Comparison of ENCODE assay signal across 7 mouse cellular contexts in genomic region chr17:46623819-46624557, GRCm38 (mm10). TPM values are rescaled to one million over a fixed set of nuclear protein-coding genes. Genes with fewer than 3 reads are reported as not detected.
DNase-seq lines count a peak whose midpoint lies in the region; ATAC-seq and TF ChIP-seq lines count a peak whose summit lies in the region.

No protein-coding gene starts in this region.

- no peaks in the 10 kb centered on the region for H3K36me3 ChIP-seq in CH12.LX (replicated peaks in 1 of 2; ENCODE audit: control insufficient read depth in 1 of 2, insufficient read depth in 1 of 2, low read length in 1 of 2)
- no peaks in the 10 kb centered on the region for H3K36me3 ChIP-seq in heart, embryonic 13.5 days
- no peaks in the 10 kb centered on the region for H3K36me3 ChIP-seq in liver, postnatal 0 days (replicated peaks; ENCODE audit: insufficient read depth, low read length)

- dilution Hi-C loops in CH12.LX (cut with MboI; ENCODE audit: extremely low pct_ligation_motif_present, extremely low pct_unique_long_range_greater_than_20kb, low sequenced_read_pairs) = no loop called here

- H3K4me1 ChIP-seq in CH12.LX (ENCODE audit: control insufficient read depth in 1 of 2, insufficient read depth in 2 of 2) = peaks cover 31 to 51% of the 10 kb centered on the region in 2 experiments
- peaks cover 92% of the 10 kb centered on the region for H3K4me1 ChIP-seq in heart, embryonic 13.5 days
- H3K4me1 ChIP-seq in liver, postnatal 0 days (ENCODE audit: insufficient read depth) = peaks cover 32% of the 10 kb centered on the region

- TF ChIP-seq EP300 in CH12.LX (IDR thresholded peaks at IDR 0.05; ENCODE audit: low read length) = peak; percentile 88
- no peak for TF ChIP-seq EP300 in liver, postnatal 0 days (IDR thresholded peaks at IDR 0.05; ENCODE audit: low read depth)

- H3K79me2 ChIP-seq in CH12.LX (replicated peaks; ENCODE audit: control insufficient read depth, extremely low read depth, insufficient read depth, poor library complexity, severe bottlenecking) = no peaks in the 10 kb centered on the region

- peak; percentile 53 for TF ChIP-seq POLR2A in CH12.LX (IDR thresholded peaks at IDR 0.05; ENCODE audit: low read depth, low read length)

- H3K27ac ChIP-seq in CH12.LX (ENCODE audit: insufficient read depth, low read depth) = peak overlapping the region; percentile 47
- peak overlapping the region; percentile 86 for H3K27ac ChIP-seq in heart, embryonic 13.5 days (replicated peaks)
- peak overlapping the region; percentile 44; the same call in 1 of the 2 replicates for H3K27ac ChIP-seq in liver, postnatal 0 days (ENCODE audit: low read depth)

- no peak overlapping the region for H3K9ac ChIP-seq in CH12.LX (ENCODE audit: insufficient read depth, low read depth)
- peak overlapping the region; percentile 76 for H3K9ac ChIP-seq in heart, embryonic 13.5 days
- no peak overlapping the region for H3K9ac ChIP-seq in liver, postnatal 0 days (replicated peaks)

- no peaks in the 10 kb centered on the region for H3K27me3 ChIP-seq in CH12.LX (replicated peaks)
- H3K27me3 ChIP-seq in heart, embryonic 13.5 days (replicated peaks) = no peaks in the 10 kb centered on the region
- 0 out of 2 replicates have a peak, but pooled peaks cover 3% of the 10 kb centered on the region for H3K27me3 ChIP-seq in liver, postnatal 0 days (ENCODE audit: insufficient read depth, low read length)

- DNase-seq in 3134 (ENCODE audit: extremely low read depth, insufficient read length, low spot score) = peak; percentile 79
- DNase-seq in CH12.LX (ENCODE audit: extremely low read depth) = peak; percentile 59
- DNase-seq in liver, postnatal 0 days = no peak
- DNase-seq in ovary, postnatal 10 days (ENCODE audit: low spot score) = no peak
- no peak for DNase-seq in urinary bladder, postnatal 14 days (ENCODE audit: low spot score)
- DNase-seq in cerebellum, postnatal 4 days (ENCODE audit: low spot score in 2 of 2) = no peak

- TF ChIP-seq RAD21 in CH12.LX (IDR thresholded peaks at IDR 0.05; ENCODE audit: low read depth, low read length) = no peak; the same call in 1 of the 2 replicates

- in situ Hi-C loops in CH12.LX (cut with MboI; ENCODE audit: low pct_ligation_motif_present, low pct_unique_long_range_greater_than_20kb, low sequenced_read_pairs) = no loop called here

- ATAC-seq in heart, embryonic 13.5 days (ENCODE audit: extremely low read depth, insufficient number of reproducible peaks, low FRiP score, low TSS enrichment) = no peak
- 0 out of 2 replicates have a peak, but pooled peaks have one; percentile 17 for ATAC-seq in liver, postnatal 0 days

- no peaks in the 10 kb centered on the region for H3K9me3 ChIP-seq in CH12.LX (replicated peaks; ENCODE audit: low read length)
- H3K9me3 ChIP-seq in heart, embryonic 13.5 days = no peaks in the 10 kb centered on the region
- H3K9me3 ChIP-seq in liver, postnatal 0 days (ENCODE audit: low read length) = no peaks in the 10 kb centered on the region

- TF ChIP-seq CTCF in CH12.LX (conservative IDR thresholded peaks at IDR 0.05 in 1 of 2, IDR thresholded peaks at IDR 0.05 in 1 of 2; ENCODE audit: low read depth in 2 of 2, low read length in 2 of 2) = peak in 1 of 2 experiments; percentile 32; a peak in 1 of 4 replicates
- TF ChIP-seq CTCF in liver, postnatal 0 days (IDR thresholded peaks at IDR 0.05; ENCODE audit: low read depth) = peak; percentile 41

- WGBS in heart, embryonic 13.5 days = 9% methylated on average over 10 of the region's 10 CpGs
- WGBS in liver, postnatal 0 days (ENCODE audit: insufficient replicate concordance) = 25% methylated on average over 10 of the region's 10 CpGs

- H3K4me2 ChIP-seq in CH12.LX (ENCODE audit: insufficient read depth, low read depth, poor library complexity, severe bottlenecking) = peak overlapping the region; percentile 29; the same call in 1 of the 2 replicates
- peak overlapping the region; percentile 63 for H3K4me2 ChIP-seq in heart, embryonic 13.5 days
- peak overlapping the region; percentile 35 for H3K4me2 ChIP-seq in liver, postnatal 0 days (ENCODE audit: low read depth, low read length)

- peak overlapping the region in 1 of 3 experiments; percentile 19 for H3K4me3 ChIP-seq in CH12.LX (replicated peaks in 1 of 3; ENCODE audit: low read depth in 2 of 3, low read length in 2 of 3, poor library complexity in 1 of 3)
- peak overlapping the region; percentile 24 for H3K4me3 ChIP-seq in heart, embryonic 13.5 days
- H3K4me3 ChIP-seq in liver, postnatal 0 days (ENCODE audit: low read depth, low read length) = no peak overlapping the region

TF ChIP-seq in CH12.LX, 34 proteins besides CTCF, POLR2A, EP300 and RAD21 (continues in another document):
- TF ChIP-seq JUND (conservative IDR thresholded peaks at IDR 0.05; ENCODE audit: low read depth, low read length) (peak; percentile 90), BHLHE40 (IDR thresholded peaks at IDR 0.05; ENCODE audit: low read depth, low read length) (peak; percentile 28), ZKSCAN1 (IDR thresholded peaks at IDR 0.05; ENCODE audit: borderline replicate concordance, low read depth, low read length) (no peak), CHD2 (IDR thresholded peaks at IDR 0.05; ENCODE audit: low read length) (peak; percentile 51), ELF1 (IDR thresholded peaks at IDR 0.05; ENCODE audit: low read depth, low read length) (no peak), UBTF (IDR thresholded peaks at IDR 0.05; ENCODE audit: low read depth, low read length) (no peak), MXI1 (IDR thresholded peaks at IDR 0.05; ENCODE audit: low read depth, low read length) (peak; percentile 32; the same call in 1 of the 2 replicates), TBP (conservative IDR thresholded peaks at IDR 0.05; ENCODE audit: low read depth, low read length) (no peak), NELFE (IDR thresholded peaks at IDR 0.05; ENCODE audit: low read depth, low read length) (peak; percentile 43; the same call in 1 of the 2 replicates), MAFK (IDR thresholded peaks at IDR 0.05; ENCODE audit: insufficient replicate concordance, low read length) (no peak), USF1 (IDR thresholded peaks at IDR 0.05; ENCODE audit: low read depth, low read length) (no peak), MEF2A (IDR thresholded peaks at IDR 0.05; ENCODE audit: borderline replicate concordance, low read depth, low read length) (no peak; the same call in 1 of the 2 replicates), MAX (IDR thresholded peaks at IDR 0.05; ENCODE audit: low read length) (no peak), SMC3 (IDR thresholded peaks at IDR 0.05; ENCODE audit: low read depth, low read length) (peak; percentile 20), ZMIZ1 (IDR thresholded peaks at IDR 0.05; ENCODE audit: low read depth, low read length) (no peak), ETS1 (conservative IDR thresholded peaks at IDR 0.05; ENCODE audit: low read depth, low read length) (peak; percentile 51; the same call in 1 of the 2 replicates), E2F4 (IDR thresholded peaks at IDR 0.05; ENCODE audit: insufficient replicate concordance, low read depth, low read length) (no peak), ZNF384 (IDR thresholded peaks at IDR 0.05; ENCODE audit: low read depth, low read length) (no peak), IRF4 (IDR thresholded peaks at IDR 0.05; ENCODE audit: low read depth, low read length) (peak; percentile 60; the same call in 1 of the 2 replicates), JUN (IDR thresholded peaks at IDR 0.05; ENCODE audit: insufficient read depth, low read depth, low read length) (peak; percentile 93), TCF12 (IDR thresholded peaks at IDR 0.05; ENCODE audit: low read depth, low read length) (no peak), GABPA (IDR thresholded peaks at IDR 0.05; ENCODE audit: insufficient replicate concordance, low read depth, low read length) (no peak), ZC3H11A (IDR thresholded peaks at IDR 0.05; ENCODE audit: low read depth, low read length) (no peak), RCOR1 (conservative IDR thresholded peaks at IDR 0.05; ENCODE audit: low read depth, low read length) (no peak; the same call in 1 of the 2 replicates), SIN3A (IDR thresholded peaks at IDR 0.05; ENCODE audit: low read length) (no peak), POLR2AphosphoS2 (IDR thresholded peaks at IDR 0.05; ENCODE audit: low read depth, low read length) (no peak)

RNA-seq across cellular contexts. Expression of gene Ptk7, which starts 5.3 kb away (rescaled TPM):
- total RNA-seq in CH12.LX (2012; rRNA removed) (2.9 and 4.8 TPM in 2 replicates), CH12.LX (2014; rRNA removed) (0.11 and 0.14 TPM in 2 replicates)
- polyA plus RNA-seq in CH12.LX (2012; ENCODE audit: insufficient read length, low read depth) = 0.20 and 0.29 TPM in 2 replicates
- 49.3 and 52.6 TPM in 2 replicates for polyA plus RNA-seq in heart, embryonic 13.5 days (2015; fragmentation: Nextera tagmentation; extraction: Ambion mirVana)
- 3.0 and 3.5 TPM in 2 replicates for polyA plus RNA-seq in liver, postnatal 0 days (2015; fragmentation: Nextera tagmentation; extraction: Ambion mirVana)

RNA-seq across cellular contexts. Expression of gene Klc4, which starts 21.8 kb away (rescaled TPM):
- 7.8 and 10.7 TPM in 2 replicates for total RNA-seq in CH12.LX (2012; rRNA removed)
- 6.6 and 8.3 TPM in 2 replicates for total RNA-seq in CH12.LX (2014; rRNA removed)
- 6.7 and 7.8 TPM in 2 replicates for polyA plus RNA-seq in CH12.LX (2012; ENCODE audit: insufficient read length, low read depth)
- polyA plus RNA-seq in heart, embryonic 13.5 days (2015; fragmentation: Nextera tagmentation; extraction: Ambion mirVana) = 18.6 and 20.5 TPM in 2 replicates
- 10.7 and 12.6 TPM in 2 replicates for polyA plus RNA-seq in liver, postnatal 0 days (2015; fragmentation: Nextera tagmentation; extraction: Ambion mirVana)

RNA-seq across cellular contexts. Expression of gene Mrpl2, which starts 22.0 kb away (rescaled TPM):
- total RNA-seq in CH12.LX (2012; rRNA removed) = 235 and 238 TPM in 2 replicates
- 128 and 130 TPM in 2 replicates for total RNA-seq in CH12.LX (2014; rRNA removed)
- 158 and 201 TPM in 2 replicates for polyA plus RNA-seq in CH12.LX (2012; ENCODE audit: insufficient read length, low read depth)
- 98.0 and 111 TPM in 2 replicates for polyA plus RNA-seq in heart, embryonic 13.5 days (2015; fragmentation: Nextera tagmentation; extraction: Ambion mirVana)
- polyA plus RNA-seq in liver, postnatal 0 days (2015; fragmentation: Nextera tagmentation; extraction: Ambion mirVana) = 75.2 and 79.3 TPM in 2 replicates

RNA-seq across cellular contexts. Expression of gene Cul7, which starts 26.1 kb away (rescaled TPM):
- total RNA-seq in CH12.LX (2012; rRNA removed) (76.0 and 82.5 TPM in 2 replicates), CH12.LX (2014; rRNA removed) (33.3 and 37.7 TPM in 2 replicates)
- polyA plus RNA-seq in CH12.LX (2012; ENCODE audit: insufficient read length, low read depth) = 65.9 and 68.1 TPM in 2 replicates
- 41.1 and 41.4 TPM in 2 replicates for polyA plus RNA-seq in heart, embryonic 13.5 days (2015; fragmentation: Nextera tagmentation; extraction: Ambion mirVana)
- polyA plus RNA-seq in liver, postnatal 0 days (2015; fragmentation: Nextera tagmentation; extraction: Ambion mirVana) = 5.2 and 6.2 TPM in 2 replicates

RNA-seq across cellular contexts. Expression of gene Rrp36, which starts 50.2 kb away (rescaled TPM):
- total RNA-seq in CH12.LX (2012; rRNA removed) (46.1 and 55.0 TPM in 2 replicates), CH12.LX (2014; rRNA removed) (53.6 and 55.2 TPM in 2 replicates)
- polyA plus RNA-seq in CH12.LX (2012; ENCODE audit: insufficient read length, low read depth) = 38.1 and 49.3 TPM in 2 replicates
- polyA plus RNA-seq in heart, embryonic 13.5 days (2015; fragmentation: Nextera tagmentation; extraction: Ambion mirVana) = 37.6 and 40.3 TPM in 2 replicates
- polyA plus RNA-seq in liver, postnatal 0 days (2015; fragmentation: Nextera tagmentation; extraction: Ambion mirVana) = 28.1 and 28.2 TPM in 2 replicates

Comparison
In these comparisons a context has a peak if more than half of its experiments do, and no peak if none do; other contexts are left out.
1. DNase-seq: peak in 3134 (single experiment) and CH12.LX (single experiment); none in liver, postnatal 0 days (single experiment), ovary, postnatal 10 days (single experiment), urinary bladder, postnatal 14 days (single experiment) and cerebellum, postnatal 4 days (0 of 2).
2. RNA of gene Ptk7, which starts 5.3 kb away (polyA plus RNA-seq): 49.3 to 52.6 TPM in heart, embryonic 13.5 days; 3.0 to 3.5 TPM in liver, postnatal 0 days and 0.20 to 0.29 TPM in CH12.LX; every median in the first group is over 10 times any median in the second.
3. Peak in every context shown above with its lines, with median percentiles within 50 percentile points of each other: H3K27ac ChIP-seq and H3K4me2 ChIP-seq.